Mouse (Mus musculus): ENCODE measurements around the gene Marco. TPM values are rescaled to one million over a fixed set of nuclear protein-coding genes. Genes with fewer than 3 reads are reported as not detected.

The Marco gene
- polyA plus RNA-seq, 1 experiment: not detected

DNA sequence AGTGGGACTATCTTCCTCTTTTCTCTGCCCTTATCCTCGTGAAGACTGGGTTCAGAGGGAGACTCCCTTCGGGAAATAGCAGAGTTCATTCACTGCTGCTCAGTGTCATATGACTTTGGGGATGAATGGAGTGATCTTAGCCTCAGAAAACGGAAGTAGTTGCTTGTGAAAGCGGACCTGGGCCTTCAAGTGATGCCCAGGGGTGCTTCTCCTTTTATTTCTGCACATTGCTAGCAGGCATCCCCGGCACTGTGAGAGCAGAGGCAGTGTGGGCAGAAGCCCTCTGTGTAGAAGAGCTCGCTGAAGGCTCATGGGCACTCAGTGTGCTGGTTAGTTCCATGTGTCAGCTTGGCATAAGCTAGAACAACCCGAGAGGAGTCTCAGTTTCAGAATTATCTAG is 12.8 kb upstream of the Marco start:
- TF ChIP-seq POLR2A (IDR thresholded peaks at IDR 0.05; ENCODE audit: control insufficient read depth, low read depth, low read length): no peak
- TF ChIP-seq CTCF (IDR thresholded peaks at IDR 0.05; ENCODE audit: control insufficient read depth, insufficient read depth, insufficient replicate concordance, low read depth, low read length): no peak
- H3K27ac ChIP-seq (ENCODE audit: control insufficient read depth, insufficient read depth, low read depth, low read length): no peak overlapping the region
- H3K4me3 ChIP-seq (ENCODE audit: control insufficient read depth, low read depth, low read length): no peak overlapping the region
- H3K27me3 ChIP-seq (ENCODE audit: control insufficient read depth, insufficient read depth, low read length): no peaks in the 10 kb centered on the region
- no peaks in the 10 kb centered on the region for H3K36me3 ChIP-seq (ENCODE audit: control insufficient read depth, insufficient read depth, low read length)
- no peaks in the 10 kb centered on the region for H3K4me1 ChIP-seq (ENCODE audit: control insufficient read depth, insufficient read depth, low read length)

DNA sequence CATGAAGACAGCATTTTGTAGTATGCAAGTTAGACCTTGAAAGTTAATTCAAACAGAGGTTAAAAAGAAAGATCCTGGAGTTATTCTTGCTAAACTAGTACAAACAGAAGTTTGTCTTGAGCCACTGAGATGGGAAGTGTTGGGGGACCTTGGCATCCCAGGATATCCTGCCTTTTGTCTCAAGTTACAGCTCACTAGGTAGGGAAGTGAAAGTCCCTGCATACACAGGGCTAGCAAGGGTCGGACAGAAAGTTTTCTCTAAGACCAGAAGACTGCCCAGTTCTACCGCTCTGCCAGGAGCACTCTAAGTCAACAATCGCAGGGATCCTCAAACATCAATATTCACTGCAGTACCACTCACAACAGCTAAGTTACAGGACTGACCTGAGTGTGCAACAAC is 5.5 kb upstream of the Marco start:
- H3K36me3 ChIP-seq (ENCODE audit: control insufficient read depth, insufficient read depth, low read length): no peaks in the 10 kb centered on the region
- no peak overlapping the region for H3K27ac ChIP-seq (ENCODE audit: control insufficient read depth, insufficient read depth, low read depth, low read length)
- no peak overlapping the region for H3K4me3 ChIP-seq (ENCODE audit: control insufficient read depth, low read depth, low read length)
- H3K27me3 ChIP-seq (ENCODE audit: control insufficient read depth, insufficient read depth, low read length): no peaks in the 10 kb centered on the region
- H3K4me1 ChIP-seq (ENCODE audit: control insufficient read depth, insufficient read depth, low read length): no peaks in the 10 kb centered on the region
- TF ChIP-seq POLR2A (IDR thresholded peaks at IDR 0.05; ENCODE audit: control insufficient read depth, low read depth, low read length) (no peak), CTCF (IDR thresholded peaks at IDR 0.05; ENCODE audit: control insufficient read depth, insufficient read depth, insufficient replicate concordance, low read depth, low read length) (no peak)

DNA sequence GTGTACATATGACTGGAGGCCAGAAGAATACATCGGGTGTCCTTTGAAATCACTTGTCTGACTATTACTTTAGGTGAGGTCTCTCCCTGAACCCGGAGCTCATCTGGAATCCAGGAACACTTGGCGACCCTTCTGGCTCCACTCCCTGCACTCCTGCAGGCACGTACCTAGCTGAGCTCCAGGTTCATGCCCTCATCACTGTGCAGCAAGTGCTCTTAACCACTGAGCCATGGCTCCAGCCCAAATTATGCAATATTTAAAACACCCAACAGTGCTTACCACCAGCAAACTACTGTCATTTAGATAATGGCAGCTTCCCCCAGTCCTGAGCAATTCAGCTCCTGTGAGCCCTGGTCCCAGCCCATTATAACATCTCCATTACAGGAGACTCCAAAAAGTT is 4.2 kb upstream of the Marco start:
- no peaks in the 10 kb centered on the region for H3K4me1 ChIP-seq (ENCODE audit: control insufficient read depth, insufficient read depth, low read length)
- no peak overlapping the region for H3K27ac ChIP-seq (ENCODE audit: control insufficient read depth, insufficient read depth, low read depth, low read length)
- no peaks in the 10 kb centered on the region for H3K36me3 ChIP-seq (ENCODE audit: control insufficient read depth, insufficient read depth, low read length)
- H3K27me3 ChIP-seq (ENCODE audit: control insufficient read depth, insufficient read depth, low read length): no peaks in the 10 kb centered on the region
- no peak overlapping the region for H3K4me3 ChIP-seq (ENCODE audit: control insufficient read depth, low read depth, low read length)
- TF ChIP-seq CTCF (IDR thresholded peaks at IDR 0.05; ENCODE audit: control insufficient read depth, insufficient read depth, insufficient replicate concordance, low read depth, low read length): no peak
- no peak for TF ChIP-seq POLR2A (IDR thresholded peaks at IDR 0.05; ENCODE audit: control insufficient read depth, low read depth, low read length)

DNA sequence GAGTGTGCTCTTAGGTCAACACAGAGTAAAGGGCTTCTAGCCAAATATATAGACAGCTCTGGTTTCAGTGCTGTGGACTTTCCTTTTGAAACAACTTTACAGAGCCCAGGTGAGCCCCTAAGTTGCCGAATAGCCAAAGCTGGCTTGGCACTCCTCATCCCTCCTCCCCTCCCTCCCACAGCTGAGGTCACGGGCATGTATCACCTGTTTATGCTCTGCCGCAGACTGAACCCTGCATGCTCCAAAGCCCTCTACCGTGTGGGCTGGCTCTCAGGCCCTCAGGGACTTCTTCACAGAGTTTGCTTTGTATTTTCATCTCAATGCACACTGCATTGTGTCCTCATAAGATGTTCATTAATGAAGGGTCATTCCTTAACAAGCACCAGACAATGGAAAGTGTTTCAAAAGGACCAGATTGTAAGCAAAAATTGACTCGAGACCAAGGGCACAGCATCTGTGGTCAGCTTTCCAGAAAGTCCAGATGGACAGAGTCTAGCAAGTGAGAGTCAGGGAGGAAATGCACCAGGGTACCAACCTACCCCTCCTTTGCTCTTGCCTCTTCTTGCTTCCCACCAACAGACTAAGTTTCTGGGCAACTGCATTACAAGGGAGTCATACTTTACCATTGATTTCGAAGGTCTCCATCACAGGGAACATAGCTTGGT is 646 bp downstream of the Marco start:
- no peaks in the 10 kb centered on the region for H3K27me3 ChIP-seq (ENCODE audit: control insufficient read depth, insufficient read depth, low read length)

DNA sequence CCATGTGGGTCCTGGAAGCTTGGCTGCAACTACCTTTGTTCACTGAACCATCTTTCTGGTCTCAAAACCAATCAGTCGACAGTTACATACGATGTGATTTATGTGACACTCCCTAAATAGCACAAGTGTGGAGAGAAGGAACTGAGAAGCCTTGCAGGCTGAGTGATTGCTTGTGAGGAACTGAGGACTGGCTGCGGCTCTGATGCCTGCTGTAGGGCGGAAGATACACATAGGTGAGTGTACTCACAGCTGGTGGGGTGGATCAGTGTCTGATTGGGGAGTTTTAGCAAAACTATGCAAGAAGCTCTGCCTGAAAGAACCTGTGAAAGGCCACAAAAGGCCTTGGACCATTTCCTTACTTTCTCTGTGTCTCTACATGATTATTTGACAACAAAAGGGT is 3.3 kb downstream of the Marco start:
- Histone ChIP-seq H3K36me3 (ENCODE audit: control insufficient read depth, insufficient read depth, low read length) (no peaks in the 10 kb centered on the region), H3K27ac (ENCODE audit: control insufficient read depth, insufficient read depth, low read depth, low read length) (no peak overlapping the region), H3K4me3 (ENCODE audit: control insufficient read depth, low read depth, low read length) (no peak overlapping the region), H3K27me3 (ENCODE audit: control insufficient read depth, insufficient read depth, low read length) (no peaks in the 10 kb centered on the region), H3K4me1 (ENCODE audit: control insufficient read depth, insufficient read depth, low read length) (no peaks in the 10 kb centered on the region)
- no peak for TF ChIP-seq POLR2A (IDR thresholded peaks at IDR 0.05; ENCODE audit: control insufficient read depth, low read depth, low read length)
- TF ChIP-seq CTCF (IDR thresholded peaks at IDR 0.05; ENCODE audit: control insufficient read depth, insufficient read depth, insufficient replicate concordance, low read depth, low read length): no peak

More for the DNA sequence above, 646 bp downstream of the Marco start:
- no peak for TF ChIP-seq CTCF (IDR thresholded peaks at IDR 0.05; ENCODE audit: control insufficient read depth, insufficient read depth, insufficient replicate concordance, low read depth, low read length)
- no peak overlapping the region for H3K4me3 ChIP-seq (ENCODE audit: control insufficient read depth, low read depth, low read length)
- no peak overlapping the region for H3K27ac ChIP-seq (ENCODE audit: control insufficient read depth, insufficient read depth, low read depth, low read length)
- H3K4me1 ChIP-seq (ENCODE audit: control insufficient read depth, insufficient read depth, low read length): no peaks in the 10 kb centered on the region
- no peaks in the 10 kb centered on the region for H3K36me3 ChIP-seq (ENCODE audit: control insufficient read depth, insufficient read depth, low read length)

DNA sequence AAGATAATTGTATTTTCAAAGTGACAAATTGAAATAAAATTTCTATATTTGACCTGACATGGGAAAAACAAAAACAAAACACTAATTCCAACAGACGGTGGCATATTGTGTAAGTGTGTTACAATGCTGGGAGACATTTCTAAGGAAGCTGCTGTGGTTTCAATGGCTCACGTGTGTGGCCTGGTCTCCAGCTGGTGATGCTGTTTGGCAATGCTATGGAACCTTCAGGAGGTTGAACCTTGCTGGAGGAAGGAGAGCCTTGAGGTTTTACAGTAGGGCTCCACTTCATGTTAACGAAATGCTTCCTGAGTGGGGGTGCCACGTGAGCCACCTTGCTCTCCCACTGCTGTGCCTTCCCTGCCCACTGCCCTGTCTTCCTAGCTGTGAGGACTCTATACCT is 6.8 kb downstream of the Marco start:
- no peaks in the 10 kb centered on the region for H3K4me1 ChIP-seq (ENCODE audit: control insufficient read depth, insufficient read depth, low read length)

DNA sequence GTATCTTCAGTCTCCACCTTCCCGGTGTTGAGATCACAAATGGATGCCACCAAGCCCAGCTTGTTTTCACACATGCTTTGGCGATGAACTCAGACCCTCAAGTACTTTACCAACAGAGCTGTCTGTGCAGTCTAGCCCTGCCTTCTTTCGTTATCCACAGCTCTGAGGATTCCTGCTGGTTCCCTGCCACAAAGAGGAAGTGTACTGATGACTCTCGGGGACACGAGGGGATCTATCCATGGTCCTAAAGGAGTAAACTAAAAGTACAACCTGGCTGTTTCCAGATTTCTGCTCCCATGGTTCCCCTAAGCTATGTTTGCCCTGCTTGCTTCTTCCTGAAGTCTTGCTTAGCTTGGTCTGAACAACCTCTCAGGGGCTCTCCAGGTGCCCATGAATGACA is 23.9 kb downstream of the Marco start:
- no peak for TF ChIP-seq CTCF (IDR thresholded peaks at IDR 0.05; ENCODE audit: control insufficient read depth, insufficient read depth, insufficient replicate concordance, low read depth, low read length)
- TF ChIP-seq POLR2A (IDR thresholded peaks at IDR 0.05; ENCODE audit: control insufficient read depth, low read depth, low read length): no peak

More for the DNA sequence above, 6.8 kb downstream of the Marco start:
- H3K27me3 ChIP-seq (ENCODE audit: control insufficient read depth, insufficient read depth, low read length): no peaks in the 10 kb centered on the region
- no peak overlapping the region for H3K27ac ChIP-seq (ENCODE audit: control insufficient read depth, insufficient read depth, low read depth, low read length)
- H3K36me3 ChIP-seq (ENCODE audit: control insufficient read depth, insufficient read depth, low read length): no peaks in the 10 kb centered on the region
- no peak overlapping the region for H3K4me3 ChIP-seq (ENCODE audit: control insufficient read depth, low read depth, low read length)
- TF ChIP-seq POLR2A (IDR thresholded peaks at IDR 0.05; ENCODE audit: control insufficient read depth, low read depth, low read length): no peak
- TF ChIP-seq CTCF (IDR thresholded peaks at IDR 0.05; ENCODE audit: control insufficient read depth, insufficient read depth, insufficient replicate concordance, low read depth, low read length): no peak

DNA sequence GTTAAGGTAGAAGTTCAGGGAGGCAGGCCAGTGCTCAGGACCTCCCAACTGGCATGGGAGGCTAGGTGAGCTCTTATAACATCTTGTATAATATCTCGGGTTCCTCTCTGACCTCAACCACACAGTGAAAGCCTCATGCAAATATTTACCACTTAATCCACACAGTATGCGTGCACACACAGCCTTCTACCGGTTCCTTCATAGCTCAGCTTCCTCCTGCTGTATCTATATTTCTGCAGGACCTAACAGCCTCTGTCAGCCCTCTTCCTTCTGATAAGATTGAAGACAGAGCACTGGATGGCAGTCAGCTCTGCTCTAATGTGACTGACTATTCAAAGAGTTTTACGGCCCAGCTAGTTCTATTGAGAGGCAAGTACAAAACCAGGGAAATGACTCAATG is 30.0 kb downstream of the Marco start:
- no peaks in the 10 kb centered on the region for H3K4me1 ChIP-seq (ENCODE audit: control insufficient read depth, insufficient read depth, low read length)
- no peak overlapping the region for H3K4me3 ChIP-seq (ENCODE audit: control insufficient read depth, low read depth, low read length)
- no peaks in the 10 kb centered on the region for H3K27me3 ChIP-seq (ENCODE audit: control insufficient read depth, insufficient read depth, low read length)
- no peaks in the 10 kb centered on the region for H3K36me3 ChIP-seq (ENCODE audit: control insufficient read depth, insufficient read depth, low read length)
- TF ChIP-seq POLR2A (IDR thresholded peaks at IDR 0.05; ENCODE audit: control insufficient read depth, low read depth, low read length) (no peak), CTCF (IDR thresholded peaks at IDR 0.05; ENCODE audit: control insufficient read depth, insufficient read depth, insufficient replicate concordance, low read depth, low read length) (no peak)
- H3K27ac ChIP-seq (ENCODE audit: control insufficient read depth, insufficient read depth, low read depth, low read length): no peak overlapping the region

More for the DNA sequence above, 23.9 kb downstream of the Marco start:
- no peaks in the 10 kb centered on the region for H3K27me3 ChIP-seq (ENCODE audit: control insufficient read depth, insufficient read depth, low read length)
- H3K27ac ChIP-seq (ENCODE audit: control insufficient read depth, insufficient read depth, low read depth, low read length): no peak overlapping the region
- H3K4me1 ChIP-seq (ENCODE audit: control insufficient read depth, insufficient read depth, low read length): no peaks in the 10 kb centered on the region
- H3K4me3 ChIP-seq (ENCODE audit: control insufficient read depth, low read depth, low read length): no peak overlapping the region
- no peaks in the 10 kb centered on the region for H3K36me3 ChIP-seq (ENCODE audit: control insufficient read depth, insufficient read depth, low read length)
